Mouse (Mus musculus) forebrain, postnatal 0 days (tissue): ENCODE data around the gene Ms4a15. TPM values are rescaled to one million over a fixed set of nuclear protein-coding genes. Genes with fewer than 3 reads are reported as not detected.

Experiments used
- ATAC-seq: fragments of 200-750 bp; cut with Nextera tagmentation; 2 replicates; pipeline ENCODE4 v1.8.0; 2017; ENCODE audit warnings: mild to moderate bottlenecking, moderate library complexity
- DNase-seq: peaks from one replicate; pipeline ENCODE4 v3.0.0-alpha.2; 2015
- H3K27ac ChIP-seq: fragments of 300-500 bp; sonication (generic); 2 replicates; pipeline ENCODE4 v1.5.1; 2014; ENCODE audit warnings: low read depth, mild to moderate bottlenecking, antibody characterized with exemption, low read length, moderate library complexity, mixed read lengths
- H3K27me3 ChIP-seq: fragments of 300-500 bp; sonication (generic); 2 replicates; pipeline ENCODE4 v1.6.1; 2014; ENCODE audit warnings: mild to moderate bottlenecking, low read length, mixed read lengths; ENCODE audit not compliant: insufficient read depth
- H3K36me3 ChIP-seq: fragments of 300-500 bp; sonication (generic); 2 replicates; pipeline ENCODE4 v1.6.1; 2014; ENCODE audit warnings: mild to moderate bottlenecking, moderate library complexity; ENCODE audit not compliant: insufficient read depth
- H3K4me1 ChIP-seq: fragments of 300-500 bp; sonication (generic); 2 replicates; pipeline ENCODE4 v1.6.1; 2014; ENCODE audit warnings: antibody characterized with exemption; ENCODE audit not compliant: insufficient read depth
- H3K4me2 ChIP-seq: fragments of 300-500 bp; sonication (generic); 2 replicates; pipeline ENCODE4 v1.6.1; 2014; ENCODE audit warnings: low read depth, mild to moderate bottlenecking, moderate library complexity
- H3K4me3 ChIP-seq: fragments of 300-500 bp; sonication (generic); 2 replicates; pipeline ENCODE4 v1.5.1; 2014; ENCODE audit warnings: low read depth, low read length, mixed read lengths
- H3K9ac ChIP-seq: fragments of 300-500 bp; sonication (generic); 2 replicates; pipeline ENCODE4 v1.6.1; 2014; ENCODE audit warnings: mild to moderate bottlenecking
- H3K9me3 ChIP-seq: fragments of 300-500 bp; sonication (generic); 2 replicates; pipeline ENCODE4 v1.6.1; 2016; ENCODE audit warnings: low read length
- CTCF ChIP-seq: sonication (generic); IDR thresholded peaks from 2 replicates; pipeline ENCODE4 v1.5.1; 2016; ENCODE audit warnings: antibody characterized with exemption, control low read depth, low read depth
- WGBS: fragments of 180-500 bp; shearing (Covaris S2); extraction: QIAGEN DNeasy Blood & Tissue Kit; methylation state at CpG from one replicate; pipeline ENCODE4 v1.1.7; 2014; 5-methylcytosine and 5-hydroxymethylcytosine counted together
- polyA plus RNA-seq: library from polyadenylated mRNA; unstranded; fragments of >200 nt; fragmentation: Nextera tagmentation; extraction: Ambion mirVana; gene quantifications from 2 replicates; pipeline ENCODE4 v1.2.1, GENCODE M21; 2015
- total RNA-seq: library from RNA; depleted of rRNA; stranded (reverse); fragments of >200 nt; gene quantifications from 2 replicates; pipeline ENCODE4 v1.2.3, GENCODE M21; 2014

Gene Ms4a15
- total and polyA plus RNA-seq, 2 experiments from 2014 or later: 2.1 to 3.0 TPM

GRCm38 (mm10) chr19:10947219-10947618, 45.8 kb downstream of the Ms4a15 start:
- H3K36me3 ChIP-seq: peaks cover 29% of the 10 kb centered on the region
- no peak overlapping the region for H3K27ac ChIP-seq
- peaks cover 16% of the 10 kb centered on the region for H3K4me1 ChIP-seq
- 88% methylated on average over 5 of the region's 5 CpGs for WGBS
- no peaks in the 10 kb centered on the region for H3K9me3 ChIP-seq
- DNase-seq: no peak
- peak overlapping the region; percentile 72 for H3K9ac ChIP-seq
- no peak for TF ChIP-seq CTCF
- H3K27me3 ChIP-seq: no peaks in the 10 kb centered on the region
- no peak for ATAC-seq
- peak overlapping the region; percentile 99 for H3K4me2 ChIP-seq
- peak overlapping the region; percentile 51 for H3K4me3 ChIP-seq

DNA sequence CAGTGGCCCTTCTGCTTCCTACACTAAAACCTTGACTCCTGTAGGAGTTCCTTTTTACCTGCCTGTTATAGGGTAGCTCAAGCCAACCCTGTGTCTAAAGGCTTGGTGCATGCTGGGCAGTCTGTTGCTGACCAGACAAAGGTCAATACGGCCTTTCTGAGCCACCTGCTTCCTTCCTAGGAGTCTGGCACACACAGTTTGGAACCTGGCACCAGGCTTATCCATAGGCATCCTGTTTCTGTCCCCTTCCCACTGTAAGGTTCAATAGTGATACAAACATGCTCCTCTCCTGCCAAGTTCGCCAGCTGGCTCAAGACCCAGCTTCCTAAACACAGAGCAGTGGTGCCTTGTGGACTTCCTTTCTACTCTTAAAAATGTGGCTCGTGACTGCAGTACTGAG, 46.5 kb downstream of the Ms4a15 start:
- peaks cover 16% of the 10 kb centered on the region for H3K4me1 ChIP-seq
- H3K27ac ChIP-seq: no peak overlapping the region
- no peak for DNase-seq
- WGBS: 78% methylated on average over 3 of the region's 3 CpGs
- H3K27me3 ChIP-seq: no peaks in the 10 kb centered on the region
- ATAC-seq: no peak
- no peak overlapping the region for H3K4me3 ChIP-seq
- H3K4me2 ChIP-seq: no peak overlapping the region
- H3K9ac ChIP-seq: 0 out of 2 replicates have a peak overlapping the region, but pooled peaks have one; percentile 14
- peaks cover 34% of the 10 kb centered on the region for H3K36me3 ChIP-seq
- TF ChIP-seq CTCF: no peak
- no peaks in the 10 kb centered on the region for H3K9me3 ChIP-seq

GRCm38 (mm10) chr19:10943955-10944354, 49.1 kb downstream of the Ms4a15 start:
- Histone ChIP-seq H3K27me3 (no peaks in the 10 kb centered on the region), H3K4me3 (no peak overlapping the region), H3K9me3 (no peaks in the 10 kb centered on the region), H3K4me2 (no peak overlapping the region), H3K9ac (no peak overlapping the region), H3K4me1 (peaks cover 15% of the 10 kb centered on the region), H3K27ac (no peak overlapping the region), H3K36me3 (peaks cover 34% of the 10 kb centered on the region)
- no peak for TF ChIP-seq CTCF
- 96% methylated on average over 3 of the region's 3 CpGs for WGBS
- no peak for ATAC-seq
- no peak for DNase-seq

- peak overlapping the region; percentile 63 for H3K9ac ChIP-seq
- peak overlapping the region; percentile 65 for H3K4me2 ChIP-seq
- no peaks in the 10 kb centered on the region for H3K9me3 ChIP-seq
- peak overlapping the region; percentile 25 for H3K4me3 ChIP-seq
- DNase-seq (peak; percentile 77), ATAC-seq (peak; percentile 87)
- TF ChIP-seq CTCF: no peak
- H3K4me1 ChIP-seq: 0 out of 2 replicates have a peak, but pooled peaks cover 4% of the 10 kb centered on the region
- H3K36me3 ChIP-seq: peaks cover 34% of the 10 kb centered on the region
- 2% methylated on average over 40 of the region's 40 CpGs for WGBS
- H3K27me3 ChIP-seq: no peaks in the 10 kb centered on the region
- H3K27ac ChIP-seq: peak overlapping the region; percentile 54; the same call in 1 of the 2 replicates
These were observed 52.1 kb downstream of the Ms4a15 start for GRCm38 (mm10) chr19:10940801-10941457.

- DNase-seq: peak; percentile 88
- 0 out of 2 replicates have a peak, but pooled peaks cover 4% of the 10 kb centered on the region for H3K4me1 ChIP-seq
- TF ChIP-seq CTCF: peak; percentile 87
- H3K4me3 ChIP-seq: peak overlapping the region; percentile 25
- WGBS: 16% methylated on average over 37 of the region's 37 CpGs
- no peaks in the 10 kb centered on the region for H3K9me3 ChIP-seq
- H3K4me2 ChIP-seq: peak overlapping the region; percentile 65
- H3K9ac ChIP-seq: peak overlapping the region; percentile 63
- H3K36me3 ChIP-seq: peaks cover 33% of the 10 kb centered on the region
- peak overlapping the region; percentile 54; the same call in 1 of the 2 replicates for H3K27ac ChIP-seq
- peak; percentile 93 for ATAC-seq
- H3K27me3 ChIP-seq: no peaks in the 10 kb centered on the region
These were observed 52.8 kb downstream of the Ms4a15 start for GRCm38 (mm10) chr19:10940097-10940800.

DNA sequence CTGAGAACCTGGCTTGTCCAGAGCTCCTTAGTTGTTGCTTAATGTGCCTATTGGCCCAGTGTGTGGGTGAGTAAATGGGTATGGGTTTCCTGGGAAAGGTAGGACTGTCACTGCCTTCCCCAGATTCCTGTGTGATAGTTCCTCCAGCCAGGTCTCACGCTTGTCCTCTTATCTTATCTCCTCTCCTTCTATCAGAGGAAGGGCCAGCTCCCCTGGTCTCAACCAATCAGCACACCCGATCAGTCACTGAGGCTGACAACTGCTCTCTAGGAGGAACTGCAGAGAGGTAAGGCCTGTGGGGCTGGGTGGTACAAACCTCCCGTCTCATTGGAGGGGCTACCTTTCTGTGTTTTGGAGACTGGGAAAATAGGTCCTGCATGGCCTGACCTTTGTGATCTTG, 54.3 kb downstream of the Ms4a15 start:
- no peak for ATAC-seq

GRCm38 (mm10) chr19:10937110-10937563, 55.9 kb downstream of the Ms4a15 start, which contains the start of gene Ptgdr2:
TSS of gene Ptgdr2 (plus strand) at chr19:10937160.
- Histone ChIP-seq H3K27ac (no peak within 1 kb of the TSS), H3K4me3 (no peak within 1 kb of the TSS), H3K9ac (no peak within 1 kb of the TSS), H3K27me3 (no peaks in the 10 kb centered on the region), H3K4me1 (0 out of 2 replicates have a peak, but pooled peaks cover 4% of the 10 kb centered on the region), H3K4me2 (no peak within 1 kb of the TSS), H3K36me3 (peaks cover 3% of the 10 kb centered on the region; the same call in 1 of the 2 replicates), H3K9me3 (no peaks in the 10 kb centered on the region)
- ATAC-seq (no peak), DNase-seq (no peak)
- no peak for TF ChIP-seq CTCF
- 74% methylated on average over 5 of the region's 5 CpGs for WGBS

More for the DNA sequence above, 54.3 kb downstream of the Ms4a15 start:
- H3K36me3 ChIP-seq: peaks cover 20% of the 10 kb centered on the region
- H3K27ac ChIP-seq: no peak overlapping the region
- 78% methylated on average over 3 of the region's 3 CpGs for WGBS
- no peak overlapping the region for H3K9ac ChIP-seq
- no peak overlapping the region for H3K4me3 ChIP-seq
- no peaks in the 10 kb centered on the region for H3K9me3 ChIP-seq
- no peak for DNase-seq
- no peak overlapping the region for H3K4me2 ChIP-seq
- H3K4me1 ChIP-seq: 0 out of 2 replicates have a peak, but pooled peaks cover 4% of the 10 kb centered on the region
- TF ChIP-seq CTCF: no peak
- no peaks in the 10 kb centered on the region for H3K27me3 ChIP-seq
